Mouse (Mus musculus): ENCODE measurements around the gene Tas2r140. TPM values are rescaled to one million over a fixed set of nuclear protein-coding genes. Genes with fewer than 3 reads are reported as not detected.

The Tas2r140 gene
- not detected for total RNA-seq (2021)
- long read RNA-seq = 0 reads

DNA sequence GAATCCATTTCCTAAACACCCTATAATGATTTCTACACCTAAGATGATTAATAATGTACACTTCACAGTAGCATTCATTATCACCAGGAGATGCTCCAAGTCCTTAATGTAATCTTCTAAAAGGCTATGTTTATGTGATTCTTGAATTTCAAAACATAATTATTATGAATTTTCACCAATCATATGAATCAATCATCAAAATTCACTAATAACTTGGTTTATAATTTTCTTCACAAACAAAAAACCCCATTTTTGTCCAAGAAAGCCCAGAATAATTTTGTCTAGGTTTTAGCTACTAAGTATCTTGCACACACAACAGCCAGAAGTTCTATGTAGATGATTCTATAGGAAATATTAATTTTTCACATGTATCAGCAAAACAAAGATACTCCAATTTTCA, at the start of gene Tas2r140:
Gene Tas2r140, minus strand, starts transcription at position 101 of the 400 bp plus-strand sequence.
- no peak for DNase-seq (ENCODE audit: low spot score in 2 of 2)

DNA sequence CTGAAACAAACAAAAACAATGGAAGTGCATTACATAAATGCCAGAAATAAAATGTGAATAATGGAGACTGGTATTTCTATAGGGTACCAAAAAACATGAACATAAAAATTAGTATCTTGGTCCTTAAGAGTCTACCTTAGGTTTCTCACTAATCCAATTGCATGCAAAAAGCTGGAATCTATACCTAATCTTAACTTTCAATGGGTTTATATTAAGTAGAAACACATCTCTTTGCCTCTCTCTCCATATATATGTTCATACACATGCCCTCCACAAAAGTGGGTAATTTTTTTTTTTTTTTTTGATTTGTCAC, 48.9 kb upstream of the Tas2r140 start, which contains the start of gene Smim10l1:
Gene Smim10l1, plus strand, starts transcription at position 301 of the 313 bp plus-strand sequence.
- DNase-seq (ENCODE audit: low spot score in 2 of 2) = no peak

DNA sequence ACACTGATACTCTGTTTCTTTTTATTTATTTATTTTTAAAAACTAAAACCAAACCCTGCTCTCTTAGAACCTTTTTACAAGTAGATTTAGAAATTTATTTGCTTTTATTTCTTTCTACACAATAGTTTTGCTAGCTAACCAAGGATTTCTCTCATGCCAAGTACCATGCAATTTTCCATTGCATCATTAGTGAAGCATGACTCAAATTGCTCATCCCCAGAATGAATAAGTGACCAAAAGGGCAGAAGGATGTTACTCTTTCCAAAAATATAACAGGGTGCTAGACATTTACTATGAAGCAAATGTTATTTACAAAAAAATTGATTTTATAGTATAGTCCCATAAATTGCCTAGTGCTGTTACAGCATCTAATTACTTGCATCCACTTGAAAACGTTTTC, 46.8 kb upstream of the Tas2r140 start:
- no peak for DNase-seq (ENCODE audit: low spot score in 2 of 2)

DNA sequence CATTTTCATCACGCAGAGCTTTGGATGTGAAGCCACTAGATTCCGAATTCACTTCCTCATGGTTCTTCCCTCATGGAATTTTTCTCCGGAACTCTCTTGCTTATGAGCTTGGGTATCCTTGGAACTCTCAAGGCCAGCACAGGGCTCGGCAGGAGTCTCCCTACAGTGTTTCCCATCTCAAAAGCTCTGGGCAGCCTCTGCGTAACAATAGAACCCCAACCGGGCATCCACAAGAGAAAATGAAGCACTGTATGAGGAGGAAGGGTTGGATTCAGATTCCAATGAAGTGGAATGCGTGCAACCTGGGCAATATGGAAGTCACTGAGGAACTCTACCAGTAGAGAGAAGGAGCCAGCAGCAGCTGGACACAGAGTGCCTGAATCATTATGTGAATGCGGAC, 36.6 kb upstream of the Tas2r140 start:
- DNase-seq (ENCODE audit: low spot score in 2 of 2) = no peak

DNA sequence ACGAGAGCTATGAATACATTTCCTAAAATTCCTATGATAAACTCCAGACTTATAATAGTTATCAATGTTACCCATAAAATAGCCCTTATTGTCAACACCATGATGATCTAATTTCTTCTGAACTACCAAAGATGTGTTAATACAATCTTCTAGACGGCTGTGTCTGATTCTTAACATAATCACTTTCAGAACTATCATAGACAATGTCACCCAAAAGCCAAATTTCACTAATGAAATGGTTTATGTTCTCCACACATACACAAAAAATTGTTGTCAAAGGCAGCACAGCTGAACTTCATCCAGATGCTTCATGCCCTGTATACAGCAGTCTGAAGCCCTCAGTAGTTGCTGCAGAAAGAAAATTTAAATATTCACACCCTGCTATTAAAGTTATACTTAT, 18.6 kb downstream of the Tas2r140 start, which contains the start of gene Tas2r103:
Gene Tas2r103, minus strand, starts transcription at position 101 of the 400 bp plus-strand sequence.
- no peak for DNase-seq (ENCODE audit: low spot score in 2 of 2)

Other genes with a start within 250 kb of the Tas2r140 start
- not detected for gene Tas2r123, start 208.7 kb downstream of the Tas2r140 start, total RNA-seq (2021)
- not detected for gene Tas2r116, start 200.4 kb downstream of the Tas2r140 start, total RNA-seq (2021)
- not detected for gene Tas2r110, start 187.8 kb downstream of the Tas2r140 start, total RNA-seq (2021)
- not detected for gene Tas2r113, start 162.8 kb downstream of the Tas2r140 start, total RNA-seq (2021)
- not detected for gene Tas2r125, start 146.2 kb downstream of the Tas2r140 start, total RNA-seq (2021)
- not detected for gene Tas2r129, start 104.7 kb downstream of the Tas2r140 start, total RNA-seq (2021)
- not detected for gene Tas2r131, start 97.9 kb downstream of the Tas2r140 start, total RNA-seq (2021)
- not detected for gene Tas2r109, start 74.9 kb downstream of the Tas2r140 start, total RNA-seq (2021)
- not detected for gene Tas2r103, start 18.7 kb downstream of the Tas2r140 start, total RNA-seq (2021)
- 10 to 100 TPM; 60.8 to 63.8 TPM for gene Smim10l1, start 49.1 kb upstream of the Tas2r140 start, total RNA-seq (2021)
- not detected for gene 5530400C23Rik, start 236.4 kb upstream of the Tas2r140 start, total RNA-seq (2021)

Data from layer of hippocampus, postnatal 10 days (tissue).